Mouse (Mus musculus): ENCODE results near the gene Tenm2. TPM values are rescaled to one million over a fixed set of nuclear protein-coding genes. Genes with fewer than 3 reads are reported as not detected.

Gene Tenm2
- polyA plus RNA-seq, 1 experiment from 2014 or later, result 0.16 TPM

DNA sequence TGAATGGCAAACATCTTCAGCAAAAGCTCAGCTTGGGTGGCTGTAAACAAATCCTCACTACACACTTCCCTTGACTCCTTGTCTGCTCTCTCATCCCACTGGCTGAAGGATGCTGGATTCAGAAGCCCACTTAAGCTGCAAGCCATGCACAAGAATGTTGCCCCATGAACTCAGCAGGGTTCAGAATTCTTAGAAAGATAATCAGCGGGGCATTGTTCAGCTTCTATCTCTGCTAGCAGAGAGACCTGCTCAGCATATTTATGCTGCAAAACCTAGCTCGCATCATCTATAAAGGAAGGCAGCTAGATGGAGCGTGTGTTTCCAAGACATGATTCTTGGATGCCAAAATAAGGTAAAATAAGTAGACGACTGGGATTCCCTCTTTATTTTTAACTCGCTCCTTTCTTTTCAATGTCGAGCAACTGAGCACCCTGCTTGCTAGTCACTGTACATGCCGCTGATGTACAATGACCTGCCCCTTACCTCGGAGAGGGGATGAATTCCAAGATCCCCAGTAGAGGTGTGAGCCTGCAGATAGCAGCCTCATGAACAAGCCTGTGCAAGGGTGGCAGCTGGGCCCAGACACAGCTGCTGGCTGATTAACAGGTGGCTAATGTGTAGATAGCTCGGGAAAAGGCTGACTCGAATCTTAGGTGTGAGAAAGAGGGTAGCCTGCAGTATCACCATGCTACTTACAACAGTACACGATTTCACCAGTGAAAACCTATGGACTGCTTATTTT lies 686.2 kb downstream of the Tenm2 start:
- Histone ChIP-seq H3K27me3 (replicated peaks; ENCODE audit: insufficient read depth, low read length) (no peaks in the 10 kb centered on the region), H3K36me3 (ENCODE audit: insufficient read depth, low read length) (no peaks in the 10 kb centered on the region), H3K4me1 (ENCODE audit: insufficient read depth, low read depth, low read length) (no peaks in the 10 kb centered on the region), H3K27ac (ENCODE audit: low read length) (no peak overlapping the region), H3K4me3 (ENCODE audit: low read depth, low read length) (no peak overlapping the region), H3K4me2 (replicated peaks; ENCODE audit: low read depth, low read length) (no peak overlapping the region), H3K9ac (replicated peaks; ENCODE audit: low read depth) (no peak overlapping the region), H3K9me3 (ENCODE audit: low read length) (no peaks in the 10 kb centered on the region)
- DNase-seq (ENCODE audit: low spot score), result no peak
- WGBS, result 63% methylated on average over 11 of the region's 11 CpGs
- TF ChIP-seq CTCF (IDR thresholded peaks at IDR 0.05) (no peak), EP300 (IDR thresholded peaks at IDR 0.05) (no peak)
- no peak for ATAC-seq

GRCm38 (mm10) chr11:36548139-36548538 lies 687.6 kb downstream of the Tenm2 start:
- no peak overlapping the region for H3K4me3 ChIP-seq (ENCODE audit: low read depth, low read length)
- no peaks in the 10 kb centered on the region for H3K36me3 ChIP-seq (ENCODE audit: insufficient read depth, low read length)
- H3K4me2 ChIP-seq (replicated peaks; ENCODE audit: low read depth, low read length), result no peak overlapping the region
- H3K27me3 ChIP-seq (replicated peaks; ENCODE audit: insufficient read depth, low read length), result no peaks in the 10 kb centered on the region
- no peak for DNase-seq (ENCODE audit: low spot score)
- no peak overlapping the region for H3K9ac ChIP-seq (replicated peaks; ENCODE audit: low read depth)
- no peak overlapping the region for H3K27ac ChIP-seq (ENCODE audit: low read length)
- TF ChIP-seq EP300 (IDR thresholded peaks at IDR 0.05), result no peak
- TF ChIP-seq CTCF (IDR thresholded peaks at IDR 0.05), result no peak
- no peaks in the 10 kb centered on the region for H3K4me1 ChIP-seq (ENCODE audit: insufficient read depth, low read depth, low read length)
- H3K9me3 ChIP-seq (ENCODE audit: low read length), result no peaks in the 10 kb centered on the region
- ATAC-seq, result no peak
- 75% methylated on average over 4 of the region's 4 CpGs for WGBS

DNA sequence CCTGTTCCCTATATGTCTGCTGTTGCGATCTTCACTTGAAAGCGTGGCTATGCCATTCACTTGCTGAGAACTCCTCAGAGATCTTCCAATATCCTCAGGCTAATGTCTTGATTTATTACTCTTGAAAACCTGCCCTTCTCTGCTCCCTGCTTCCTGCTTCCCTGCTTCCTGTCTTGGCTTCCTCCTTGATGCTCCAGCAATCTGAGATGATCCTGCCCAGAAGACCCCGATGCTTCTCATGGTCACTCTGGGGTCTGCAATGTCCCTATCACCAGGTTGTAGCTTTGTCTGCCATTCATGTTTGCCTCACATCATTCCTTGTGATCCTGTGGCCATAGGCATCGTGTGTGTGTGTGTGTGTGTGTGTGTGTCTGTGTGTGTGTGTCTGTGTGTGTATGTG lies 697.6 kb downstream of the Tenm2 start:
- Histone ChIP-seq H3K4me3 (ENCODE audit: low read depth, low read length) (no peak overlapping the region), H3K9ac (replicated peaks; ENCODE audit: low read depth) (no peak overlapping the region), H3K9me3 (ENCODE audit: low read length) (no peaks in the 10 kb centered on the region), H3K27me3 (replicated peaks; ENCODE audit: insufficient read depth, low read length) (no peaks in the 10 kb centered on the region), H3K4me1 (ENCODE audit: insufficient read depth, low read depth, low read length) (no peaks in the 10 kb centered on the region), H3K27ac (ENCODE audit: low read length) (no peak overlapping the region), H3K36me3 (ENCODE audit: insufficient read depth, low read length) (no peaks in the 10 kb centered on the region), H3K4me2 (replicated peaks; ENCODE audit: low read depth, low read length) (no peak overlapping the region)
- DNase-seq (ENCODE audit: low spot score) (no peak), ATAC-seq (no peak)
- no peak for TF ChIP-seq EP300 (IDR thresholded peaks at IDR 0.05)
- no peak for TF ChIP-seq CTCF (IDR thresholded peaks at IDR 0.05)
- 73% methylated on average over 4 of the region's 4 CpGs for WGBS

DNA sequence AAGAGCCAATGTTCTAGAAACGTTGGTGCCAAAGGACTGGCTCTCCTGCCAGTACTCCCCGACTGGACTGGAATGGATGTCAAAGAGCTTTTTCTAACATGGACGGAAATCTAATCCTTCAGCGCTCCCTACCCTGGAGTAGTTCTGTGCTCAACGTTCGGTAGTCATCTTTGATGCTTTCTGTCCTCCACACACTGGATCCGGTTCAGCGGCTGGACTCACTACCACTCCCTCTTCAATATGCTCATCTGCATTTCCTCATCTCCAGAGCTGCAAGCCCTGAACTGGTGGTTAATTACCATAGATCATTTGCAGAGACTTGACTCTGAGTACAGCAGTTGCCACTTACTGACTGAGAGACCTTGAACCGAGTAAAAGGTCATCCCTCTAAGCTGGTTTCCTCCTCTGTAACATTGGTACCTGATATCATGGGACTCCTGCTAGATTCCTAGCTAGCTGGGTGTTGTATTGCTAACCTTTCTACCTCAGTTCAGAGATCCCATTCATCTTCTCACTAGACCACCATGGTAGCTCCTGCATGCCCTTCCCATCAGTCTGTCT lies 698.1 kb downstream of the Tenm2 start:
- DNase-seq (ENCODE audit: low spot score) (no peak), ATAC-seq (no peak)
- Histone ChIP-seq H3K36me3 (ENCODE audit: insufficient read depth, low read length) (no peaks in the 10 kb centered on the region), H3K27me3 (replicated peaks; ENCODE audit: insufficient read depth, low read length) (no peaks in the 10 kb centered on the region), H3K4me1 (ENCODE audit: insufficient read depth, low read depth, low read length) (no peaks in the 10 kb centered on the region), H3K9me3 (ENCODE audit: low read length) (no peaks in the 10 kb centered on the region), H3K9ac (replicated peaks; ENCODE audit: low read depth) (no peak overlapping the region), H3K27ac (ENCODE audit: low read length) (no peak overlapping the region), H3K4me3 (ENCODE audit: low read depth, low read length) (no peak overlapping the region), H3K4me2 (replicated peaks; ENCODE audit: low read depth, low read length) (no peak overlapping the region)
- no peak for TF ChIP-seq EP300 (IDR thresholded peaks at IDR 0.05)
- no peak for TF ChIP-seq CTCF (IDR thresholded peaks at IDR 0.05)
- 72% methylated on average over 9 of the region's 9 CpGs for WGBS

GRCm38 (mm10) chr11:36535591-36535990 lies 700.2 kb downstream of the Tenm2 start:
- Histone ChIP-seq H3K9ac (replicated peaks; ENCODE audit: low read depth) (no peak overlapping the region), H3K27me3 (replicated peaks; ENCODE audit: insufficient read depth, low read length) (no peaks in the 10 kb centered on the region), H3K4me3 (ENCODE audit: low read depth, low read length) (no peak overlapping the region), H3K27ac (ENCODE audit: low read length) (no peak overlapping the region), H3K4me1 (ENCODE audit: insufficient read depth, low read depth, low read length) (no peaks in the 10 kb centered on the region), H3K4me2 (replicated peaks; ENCODE audit: low read depth, low read length) (no peak overlapping the region), H3K9me3 (ENCODE audit: low read length) (no peaks in the 10 kb centered on the region), H3K36me3 (ENCODE audit: insufficient read depth, low read length) (no peaks in the 10 kb centered on the region)
- ATAC-seq (no peak), DNase-seq (ENCODE audit: low spot score) (no peak)
- 60% methylated on average over 3 of the region's 3 CpGs for WGBS
- TF ChIP-seq CTCF (IDR thresholded peaks at IDR 0.05), result no peak
- no peak for TF ChIP-seq EP300 (IDR thresholded peaks at IDR 0.05)

- no peaks in the 10 kb centered on the region for H3K4me1 ChIP-seq (ENCODE audit: insufficient read depth, low read depth, low read length)
- no peak overlapping the region for H3K4me3 ChIP-seq (ENCODE audit: low read depth, low read length)
- no peaks in the 10 kb centered on the region for H3K9me3 ChIP-seq (ENCODE audit: low read length)
- H3K9ac ChIP-seq (replicated peaks; ENCODE audit: low read depth), result no peak overlapping the region
- H3K27ac ChIP-seq (ENCODE audit: low read length), result no peak overlapping the region
- H3K4me2 ChIP-seq (replicated peaks; ENCODE audit: low read depth, low read length), result no peak overlapping the region
- DNase-seq (ENCODE audit: low spot score), result no peak
- WGBS, result 36% methylated on average over 4 of the region's 4 CpGs
- ATAC-seq, result no peak
- no peaks in the 10 kb centered on the region for H3K36me3 ChIP-seq (ENCODE audit: insufficient read depth, low read length)
- H3K27me3 ChIP-seq (replicated peaks; ENCODE audit: insufficient read depth, low read length), result no peaks in the 10 kb centered on the region
- TF ChIP-seq EP300 (IDR thresholded peaks at IDR 0.05) (no peak), CTCF (IDR thresholded peaks at IDR 0.05) (no peak)
Observed at GRCm38 (mm10) chr11:36531614-36532013, 704.1 kb downstream of the Tenm2 start.

All from lung, postnatal 0 days (tissue).